Mouse (Mus musculus) stomach, embryonic 16.5 days (tissue): ENCODE data around the gene Slc25a26. TPM values are rescaled to one million over a fixed set of nuclear protein-coding genes. Genes with fewer than 3 reads are reported as not detected.

Source experiments
- microRNA-seq: library from miRNA; unstranded; fragments of <30 nt; microRNA quantifications from one replicate; pipeline ENCODE4, GENCODE M21; 2016
- polyA plus RNA-seq: library from polyadenylated mRNA; unstranded; fragments of >200 nt; fragmentation: Nextera tagmentation; extraction: Ambion mirVana; gene quantifications from 2 replicates; pipeline ENCODE4 v1.2.1, GENCODE M21; 2015

Slc25a26 gene
- polyA plus RNA-seq, 1 experiment from 2014 or later: 8.2 TPM

Small RNAs within 50 kb of the gene (microRNA-seq; reads per million reads assigned to microRNA genes)
- not detected for gene Mir7041

Other genes starting within 250 kb of the Slc25a26 start
- gene Magi1, start 216.4 kb upstream of the Slc25a26 start, polyA plus RNA-seq: 8.7 and 8.9 TPM in 2 replicates
- gene Lrig1, start 199.8 kb downstream of the Slc25a26 start, polyA plus RNA-seq: 18.3 and 24.0 TPM in 2 replicates